Mouse (Mus musculus) erythroblast, embryonic 14.5 days (primary cell): Measurements from ENCODE around the gene Pcdh19. TPM values are rescaled to one million over a fixed set of nuclear protein-coding genes. Genes with fewer than 3 reads are reported as not detected.

Source experiments
- H3K27me3 ChIP-seq: 2 replicates; pipeline ENCODE4 v1.6.1; 2012; ENCODE audit warnings: inconsistent platforms; ENCODE audit not compliant: control insufficient read depth
- H3K36me3 ChIP-seq: 2 replicates; pipeline ENCODE4 v1.6.1; 2012; ENCODE audit warnings: mild to moderate bottlenecking, inconsistent platforms; ENCODE audit not compliant: control insufficient read depth
- H3K4me1 ChIP-seq: 2 replicates; pipeline ENCODE4 v1.6.1; 2012; ENCODE audit warnings: inconsistent platforms; ENCODE audit not compliant: control insufficient read depth
- H3K4me3 ChIP-seq: replicated peaks from 2 replicates; pipeline ENCODE3; 2012; ENCODE audit warnings: moderate library complexity, mild to moderate bottlenecking, inconsistent platforms
- H3K9me3 ChIP-seq: 2 replicates; pipeline ENCODE4 v1.6.1; 2012; ENCODE audit warnings: low read length, inconsistent platforms, mixed read lengths; ENCODE audit not compliant: control insufficient read depth
- GATA1 ChIP-seq: IDR thresholded peaks from 2 replicates; pipeline ENCODE4 v1.6.1; 2012; ENCODE audit warnings: low read length, inconsistent platforms, mixed read lengths
- TAL1 ChIP-seq: IDR thresholded peaks from 3 replicates; pipeline ENCODE4 v1.6.1; 2012; ENCODE audit warnings: low read length, inconsistent platforms, mixed read lengths
- polyA plus RNA-seq: library from polyadenylated mRNA; stranded (reverse); fragments of >175 nt; gene quantifications from 2 replicates; pipeline ENCODE4 v1.2.3, GENCODE M21; 2012

Pcdh19 gene
- polyA plus RNA-seq, 1 experiment: not detected

DNA sequence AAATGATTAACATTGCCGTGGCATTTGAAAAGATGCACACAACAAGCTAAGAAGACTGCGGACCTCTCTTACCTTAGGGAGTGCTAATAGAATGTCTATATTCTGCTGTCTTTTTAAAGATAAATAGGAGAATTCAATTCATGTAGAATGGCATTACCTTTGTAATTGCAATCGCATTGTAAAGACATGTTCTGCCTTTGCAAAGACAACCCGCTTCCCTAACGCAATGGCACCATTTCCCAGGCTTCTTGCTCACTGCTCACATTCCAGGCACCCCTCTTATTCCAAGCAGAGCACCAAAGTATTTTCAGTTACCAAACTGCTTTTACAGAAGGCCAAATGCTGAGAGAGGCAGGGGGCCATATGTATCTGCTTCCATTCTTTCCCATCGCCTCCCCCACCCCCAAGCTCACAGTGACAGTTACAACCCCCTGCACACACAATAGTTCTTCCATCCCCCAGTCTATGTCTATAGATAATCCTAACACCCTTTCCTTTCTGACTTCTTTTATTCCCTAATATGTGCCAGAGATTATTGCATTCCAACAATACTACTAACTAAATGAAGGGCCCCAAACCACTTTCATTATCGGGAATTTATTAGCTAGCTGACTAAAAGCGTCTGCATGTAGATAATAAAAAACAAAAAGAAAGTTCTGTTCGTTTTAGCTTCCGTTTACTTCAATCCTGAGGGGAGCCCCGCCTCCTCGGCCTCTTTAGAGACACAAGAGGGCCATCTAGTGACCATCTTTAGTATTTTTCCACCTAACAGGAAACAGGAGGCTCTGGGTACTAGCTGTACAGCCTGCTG, 3.0 kb upstream of the Pcdh19 start:
- H3K4me3 ChIP-seq: no peak overlapping the region
- H3K9me3 ChIP-seq: peaks cover 14% of the 10 kb centered on the region
- TF ChIP-seq TAL1 (no peak), GATA1 (no peak)
- H3K4me1 ChIP-seq: no peaks in the 10 kb centered on the region
- no peaks in the 10 kb centered on the region for H3K36me3 ChIP-seq
- H3K27me3 ChIP-seq: peaks cover 50% of the 10 kb centered on the region

DNA sequence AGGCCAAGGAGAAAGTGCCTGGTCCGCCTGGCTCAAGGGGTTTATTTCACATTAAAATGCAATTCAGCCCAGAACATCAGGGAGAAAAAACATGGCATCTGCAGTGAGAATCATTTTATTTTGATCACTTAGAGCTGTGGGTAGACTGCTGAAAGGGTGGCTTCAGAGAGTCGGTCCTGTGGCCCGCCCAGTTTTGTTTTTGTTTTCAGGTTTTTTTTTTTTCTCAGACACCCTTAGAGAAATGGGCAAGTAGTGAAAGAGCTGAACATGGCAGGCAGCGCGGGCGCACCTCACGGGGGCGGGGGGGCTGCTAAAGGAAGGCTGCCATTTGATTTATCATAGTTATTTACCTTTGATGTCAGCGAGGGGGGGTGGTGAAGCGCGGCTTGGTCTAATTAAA, 2.0 kb upstream of the Pcdh19 start:
- Histone ChIP-seq H3K36me3 (no peaks in the 10 kb centered on the region), H3K4me1 (no peaks in the 10 kb centered on the region), H3K27me3 (peaks cover 60% of the 10 kb centered on the region), H3K9me3 (peaks cover 24% of the 10 kb centered on the region), H3K4me3 (no peak overlapping the region)
- TF ChIP-seq TAL1 (no peak), GATA1 (no peak)

DNA sequence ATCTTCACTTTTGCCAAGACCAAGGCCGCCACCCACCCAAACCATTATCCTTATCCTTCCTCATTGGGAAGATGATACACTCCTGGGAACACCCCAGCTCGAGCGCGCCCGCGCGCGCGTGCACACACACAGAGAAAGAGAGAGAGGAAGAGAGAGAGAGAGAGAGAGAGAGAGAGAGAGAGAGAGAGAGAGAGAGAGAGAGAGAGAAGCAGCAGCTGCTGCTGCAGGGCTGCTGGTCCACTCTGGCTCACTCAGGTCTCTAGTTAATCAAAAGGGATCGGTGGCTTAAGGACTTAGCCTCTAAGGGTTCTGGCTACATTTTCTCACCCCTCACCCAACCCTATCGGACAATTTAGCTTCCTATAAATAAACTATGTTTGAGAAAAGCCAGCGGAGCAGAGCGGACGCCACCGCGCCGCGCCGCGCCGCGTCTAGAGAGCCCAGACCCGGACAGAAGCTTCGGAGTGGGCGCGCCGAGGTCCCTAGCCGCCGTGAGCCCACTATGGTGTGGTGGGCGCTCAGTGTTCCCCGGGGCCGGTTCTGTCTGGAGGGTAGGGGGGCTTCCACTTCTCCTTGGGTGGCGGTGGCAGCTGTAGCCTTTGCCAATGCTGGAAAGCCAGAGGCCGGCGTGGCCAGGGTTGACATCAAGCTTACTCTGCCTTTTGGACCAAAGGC, 926 bp upstream of the Pcdh19 start:
- TF ChIP-seq GATA1 (no peak), TAL1 (no peak)
- H3K9me3 ChIP-seq: peaks cover 29% of the 10 kb centered on the region
- H3K27me3 ChIP-seq: peaks cover 69% of the 10 kb centered on the region
- H3K4me3 ChIP-seq: no peak overlapping the region
- no peaks in the 10 kb centered on the region for H3K36me3 ChIP-seq
- no peaks in the 10 kb centered on the region for H3K4me1 ChIP-seq

DNA sequence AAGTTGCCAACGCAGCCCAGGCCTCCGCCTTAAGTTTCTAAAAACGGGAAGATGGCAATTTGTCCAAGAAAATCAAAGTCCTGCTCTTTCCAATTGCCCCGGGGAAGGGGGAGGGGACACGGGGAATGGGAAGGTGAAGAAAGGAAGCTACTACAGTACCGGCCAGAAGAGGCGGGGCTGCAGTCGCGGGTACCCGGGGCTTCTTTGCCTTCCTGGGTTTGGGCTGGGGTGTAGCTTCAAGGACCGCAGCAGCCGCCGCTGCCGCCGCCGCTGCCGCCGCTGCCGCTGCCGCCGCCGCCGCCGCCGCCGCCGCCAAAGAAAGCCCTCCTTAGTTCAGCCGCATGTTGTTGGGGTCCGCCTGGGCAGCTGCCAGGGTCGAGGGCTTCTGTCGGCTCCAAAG, 631 bp downstream of the Pcdh19 start:
- TF ChIP-seq GATA1 (no peak), TAL1 (no peak)
- Histone ChIP-seq H3K27me3 (peaks cover 69% of the 10 kb centered on the region), H3K9me3 (peaks cover 29% of the 10 kb centered on the region), H3K36me3 (no peaks in the 10 kb centered on the region), H3K4me1 (no peaks in the 10 kb centered on the region), H3K4me3 (no peak overlapping the region)

DNA sequence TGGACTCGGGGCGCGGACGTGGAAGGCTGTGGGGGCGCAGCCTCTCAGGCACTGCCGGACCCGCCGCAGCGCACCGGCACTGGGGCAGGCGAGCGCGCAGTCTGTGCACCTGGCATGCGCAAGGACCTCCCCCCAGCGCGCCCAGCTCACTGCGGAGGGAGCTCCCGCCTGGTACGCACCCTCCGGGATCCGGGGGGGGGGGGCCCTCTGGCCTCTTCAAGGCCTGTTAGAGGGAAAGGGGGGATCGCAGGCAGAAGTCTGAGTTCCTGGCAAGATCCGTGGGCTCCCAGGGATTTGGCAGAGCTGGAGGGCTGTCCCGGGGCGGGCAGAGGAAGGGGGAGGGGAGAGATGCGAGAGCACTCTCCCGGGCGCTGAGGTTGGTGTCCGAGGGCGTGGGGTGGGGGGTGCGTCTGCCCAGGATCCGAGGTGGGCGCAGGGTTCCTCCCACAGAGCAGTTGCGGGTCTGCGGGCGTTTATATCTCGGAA, 1.1 kb downstream of the Pcdh19 start:
- peaks cover 69% of the 10 kb centered on the region for H3K27me3 ChIP-seq
- no peaks in the 10 kb centered on the region for H3K4me1 ChIP-seq
- peaks cover 29% of the 10 kb centered on the region for H3K9me3 ChIP-seq
- H3K36me3 ChIP-seq: no peaks in the 10 kb centered on the region
- no peak overlapping the region for H3K4me3 ChIP-seq
- TF ChIP-seq TAL1 (no peak), GATA1 (no peak)

DNA sequence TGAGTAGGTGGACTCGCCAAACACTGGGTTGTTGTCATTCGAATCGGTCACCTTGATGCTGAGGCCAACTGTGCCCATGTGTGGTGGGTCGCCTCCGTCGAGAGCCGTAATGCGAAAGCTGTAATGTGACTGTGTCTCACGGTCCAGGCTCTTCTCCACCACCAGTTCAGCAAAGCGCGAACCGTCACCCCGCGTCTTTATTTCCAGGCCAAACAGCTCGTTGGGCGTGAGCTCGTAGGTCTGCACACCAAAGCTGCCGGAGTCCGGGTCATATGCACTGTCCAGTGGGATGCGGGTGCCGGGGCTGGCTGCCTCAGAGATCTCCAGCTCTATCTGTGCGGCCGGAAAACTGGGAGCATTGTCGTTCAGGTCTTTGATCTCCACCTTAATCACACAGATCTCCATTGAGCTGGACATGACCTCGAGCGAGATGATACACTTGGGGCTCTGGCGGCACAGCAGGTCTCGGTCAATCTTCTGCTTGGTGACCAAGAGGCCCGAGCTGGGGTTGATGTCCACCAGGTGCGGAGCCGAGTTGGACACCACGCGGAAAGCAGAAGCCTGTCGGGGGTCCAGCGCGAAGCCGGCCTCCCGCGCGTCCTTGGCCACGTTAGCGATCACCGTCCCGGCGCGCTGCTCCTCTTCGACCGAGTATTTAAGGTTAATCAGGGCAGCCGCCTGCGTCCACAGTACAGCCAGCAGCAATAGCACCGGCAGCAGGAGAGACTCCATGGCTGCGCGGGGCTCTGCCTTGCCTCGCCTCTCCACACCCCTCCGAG, 2.1 kb downstream of the Pcdh19 start:
- no peak for TF ChIP-seq TAL1
- TF ChIP-seq GATA1: no peak
- H3K36me3 ChIP-seq: no peaks in the 10 kb centered on the region
- H3K4me1 ChIP-seq: no peaks in the 10 kb centered on the region
- H3K27me3 ChIP-seq: peaks cover 67% of the 10 kb centered on the region
- no peak overlapping the region for H3K4me3 ChIP-seq
- peaks cover 29% of the 10 kb centered on the region for H3K9me3 ChIP-seq

DNA sequence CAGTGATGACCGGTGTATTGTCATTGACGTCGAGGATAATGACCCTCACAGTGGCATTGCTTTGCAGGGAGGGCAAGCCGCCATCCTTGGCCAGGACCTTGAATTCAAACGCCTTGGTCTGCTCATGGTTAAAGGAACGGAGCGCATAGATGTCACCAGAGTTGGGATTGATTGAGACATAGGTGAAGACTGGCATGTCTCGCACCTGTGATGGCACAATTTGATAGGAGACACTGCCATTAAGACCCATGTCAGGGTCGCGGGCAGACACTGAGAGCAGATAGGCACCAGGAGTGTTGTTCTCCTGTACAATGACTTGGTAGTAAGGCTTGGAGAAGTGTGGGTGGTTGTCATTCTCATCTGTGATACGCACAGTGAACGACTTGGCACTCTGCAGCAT, 3.2 kb downstream of the Pcdh19 start:
- Histone ChIP-seq H3K27me3 (peaks cover 58% of the 10 kb centered on the region), H3K9me3 (peaks cover 29% of the 10 kb centered on the region), H3K4me1 (no peaks in the 10 kb centered on the region), H3K4me3 (no peak overlapping the region), H3K36me3 (no peaks in the 10 kb centered on the region)
- TF ChIP-seq GATA1: no peak
- TF ChIP-seq TAL1: no peak

DNA sequence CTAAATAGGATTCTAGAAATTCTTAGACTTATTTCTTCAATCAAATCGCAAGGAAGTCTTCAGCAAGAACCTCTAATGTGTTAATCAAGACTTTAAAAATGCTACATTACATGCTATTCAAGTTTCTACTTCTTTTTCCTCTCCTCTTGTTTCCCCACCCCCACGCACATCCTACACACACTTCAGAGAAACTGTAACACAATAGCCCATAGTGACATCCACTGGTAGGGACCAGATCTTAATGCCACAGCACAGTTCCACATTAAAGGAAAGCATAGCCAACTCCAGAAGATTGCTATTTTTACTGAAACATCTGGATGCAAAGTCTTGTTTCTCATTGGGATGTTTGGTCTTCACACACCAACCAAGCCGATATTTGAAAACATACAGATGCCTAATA, 4.8 kb downstream of the Pcdh19 start:
- Histone ChIP-seq H3K27me3 (peaks cover 42% of the 10 kb centered on the region), H3K4me3 (no peak overlapping the region), H3K36me3 (no peaks in the 10 kb centered on the region), H3K4me1 (no peaks in the 10 kb centered on the region), H3K9me3 (peaks cover 29% of the 10 kb centered on the region)
- TF ChIP-seq GATA1: no peak
- TF ChIP-seq TAL1: no peak

DNA sequence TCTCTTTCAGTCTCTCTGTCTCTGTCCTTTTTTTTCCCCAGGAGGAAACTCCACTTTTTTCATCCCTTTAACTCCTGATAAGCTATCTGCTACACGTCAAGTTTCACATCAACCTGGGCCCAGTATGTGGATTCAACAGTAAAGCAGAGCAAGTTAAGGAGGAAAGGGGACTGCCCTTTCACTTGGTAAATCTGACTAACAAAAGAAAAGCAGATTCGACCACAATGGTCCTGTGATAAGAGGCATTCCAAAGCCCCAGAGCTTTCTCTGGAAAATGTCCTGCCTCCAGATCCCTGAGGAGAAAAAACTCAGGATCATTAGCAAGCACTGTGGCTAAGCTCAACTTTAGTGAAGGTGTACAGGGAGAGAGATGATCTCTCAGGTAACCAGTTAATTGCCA, 13.7 kb downstream of the Pcdh19 start:
- no peaks in the 10 kb centered on the region for H3K36me3 ChIP-seq
- H3K4me3 ChIP-seq: no peak overlapping the region
- H3K9me3 ChIP-seq: no peaks in the 10 kb centered on the region
- TF ChIP-seq TAL1 (no peak), GATA1 (no peak)
- no peaks in the 10 kb centered on the region for H3K4me1 ChIP-seq
- no peaks in the 10 kb centered on the region for H3K27me3 ChIP-seq
